Mouse (Mus musculus) small intestine, adult 2 months (tissue): ENCODE data around the gene C1qtnf1.

Experiments
- CTCF ChIP-seq: fragments of 200-500 bp; IDR thresholded peaks from 2 replicates; pipeline ENCODE4 v1.5.1; 2012; ENCODE audit warnings: low read depth, mild to moderate bottlenecking, control low read depth, inconsistent platforms, low read length, moderate library complexity, mixed read lengths; ENCODE audit not compliant: insufficient replicate concordance, insufficient read length; ENCODE audit errors: extremely low read depth
- POLR2A ChIP-seq: fragments of 200-500 bp; IDR thresholded peaks from 2 replicates; pipeline ENCODE4 v1.6.1; 2012; ENCODE audit warnings: low read depth, mild to moderate bottlenecking, control low read depth, inconsistent platforms, low read length, moderate library complexity

GRCm38 (mm10) chr11:118469509-118470160 is 41.6 kb downstream of the C1qtnf1 start:
- TF ChIP-seq POLR2A (no peak), CTCF (no peak)
